Mouse (Mus musculus): ENCODE results near the gene Tmem269.

DNA sequence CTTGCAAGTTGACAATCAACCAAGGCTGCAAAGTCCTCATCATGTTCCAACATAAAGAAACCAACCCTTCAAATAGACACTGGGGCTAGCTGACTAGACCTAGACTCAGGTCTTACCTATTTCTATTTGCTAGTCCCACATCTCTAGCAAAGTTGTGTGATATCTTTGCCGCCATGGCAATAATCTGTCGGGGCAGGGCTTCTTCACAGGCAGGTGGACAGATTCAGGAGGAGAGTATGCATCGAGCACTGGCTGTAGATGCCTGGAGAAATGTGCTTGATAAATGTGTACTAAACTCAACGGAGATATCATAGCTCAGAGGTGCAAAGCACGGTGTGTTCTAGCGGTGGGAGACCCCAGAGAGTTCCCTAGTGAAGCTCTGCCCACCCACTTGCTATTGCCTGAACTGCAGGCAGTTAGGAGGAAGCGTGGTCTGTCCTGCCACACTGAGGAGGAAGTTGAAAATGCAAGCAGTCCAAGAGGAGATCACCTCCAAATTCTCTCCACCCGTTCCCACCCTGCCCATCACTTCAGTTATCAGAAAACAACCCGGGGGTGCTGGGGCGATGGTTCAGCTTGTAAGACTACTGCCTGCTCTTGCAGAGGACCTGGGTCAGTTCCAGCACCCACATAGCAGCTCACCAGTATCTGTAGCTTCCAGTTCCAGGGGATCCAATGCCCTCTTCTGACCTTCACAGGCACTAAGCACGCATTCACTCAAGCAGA lies 29.8 kb downstream of the Tmem269 start:
- TF ChIP-seq POLR2A (IDR thresholded peaks at IDR 0.05; ENCODE audit: extremely low read depth, insufficient read depth, low read length) (no peak), CTCF (IDR thresholded peaks at IDR 0.05; ENCODE audit: extremely low read depth, insufficient read depth, low read length) (peak; percentile 46)
